In genomic region chr13:59341871-59342270, GRCm38 (mm10) we compare ENCODE assay signal across 14 mouse cellular contexts.
A peak's percentile ranks its signal among the peaks of the same experiment; 100 is the strongest.
DNase-seq lines count a peak whose midpoint lies in the region; ATAC-seq and TF ChIP-seq lines count a peak whose summit lies in the region.
"Had no signal": no experiment of that assay in that cellular context is flagged by ENCODE, and none has a peak within 500 bp of the region (broad histone marks: within the 10 kb centered on the region; RNA-seq: fewer than 3 reads in every experiment).

No protein-coding gene starts in this region.

- no peaks in the 10 kb centered on the region for H3K27me3 ChIP-seq in embryonic facial prominence, embryonic 14.5 days (replicated peaks; ENCODE audit: control insufficient read depth, insufficient read depth, low read length)
- H3K27me3 ChIP-seq in embryonic facial prominence, embryonic 10.5 days (replicated peaks; ENCODE audit: low read depth, poor library complexity, severe bottlenecking): no peaks in the 10 kb centered on the region
- no peaks in the 10 kb centered on the region; the same call in 1 of the 2 replicates for H3K27me3 ChIP-seq in lung, postnatal 0 days (replicated peaks; ENCODE audit: insufficient read depth, low read length)
- no peaks in the 10 kb centered on the region for H3K27me3 ChIP-seq in thymus, adult 2 months (ENCODE audit: control insufficient read depth, insufficient read depth, low read length)
- H3K27me3 ChIP-seq: hindbrain, embryonic 13.5 days; liver, embryonic 13.5 days; megakaryocyte, embryonic 14.5 days had no signal

- H3K4me1 ChIP-seq in embryonic facial prominence, embryonic 14.5 days (ENCODE audit: control insufficient read depth, insufficient read depth, low read length): no peaks in the 10 kb centered on the region
- 0 out of 2 replicates have a peak, but pooled peaks cover under 1% of the 10 kb centered on the region for H3K4me1 ChIP-seq in embryonic facial prominence, embryonic 10.5 days
- H3K4me1 ChIP-seq in lung, postnatal 0 days (ENCODE audit: insufficient read depth, low read depth, low read length): no peaks in the 10 kb centered on the region
- H3K4me1 ChIP-seq in thymus, adult 2 months (replicated peaks; ENCODE audit: control insufficient read depth, insufficient read depth, low read length): no peaks in the 10 kb centered on the region
- H3K4me1 ChIP-seq: hindbrain, embryonic 13.5 days; liver, embryonic 13.5 days; megakaryocyte, embryonic 14.5 days had no signal

- 70% methylated on average over 13 of the region's 13 CpGs for WGBS in embryonic facial prominence, embryonic 14.5 days
- 88% methylated on average over 13 of the region's 13 CpGs for WGBS in embryonic facial prominence, embryonic 10.5 days
- WGBS in lung, postnatal 0 days: 74% methylated on average over 13 of the region's 13 CpGs
- 93% methylated on average over 13 of the region's 13 CpGs for WGBS in thymus, adult 2 months

- TF ChIP-seq EP300 in lung, postnatal 0 days (IDR thresholded peaks at IDR 0.05): no peak

- no peaks in the 10 kb centered on the region for H3K9me3 ChIP-seq in embryonic facial prominence, embryonic 14.5 days (ENCODE audit: control insufficient read depth, low read length)
- H3K9me3 ChIP-seq in embryonic facial prominence, embryonic 10.5 days: no peaks in the 10 kb centered on the region
- no peaks in the 10 kb centered on the region for H3K9me3 ChIP-seq in lung, postnatal 0 days (ENCODE audit: low read length)
- H3K9me3 ChIP-seq: hindbrain, embryonic 13.5 days; liver, embryonic 13.5 days had no signal

- H3K4me2 ChIP-seq in embryonic facial prominence, embryonic 14.5 days (ENCODE audit: low read depth, low read length): no peak overlapping the region
- no peak overlapping the region for H3K4me2 ChIP-seq in lung, postnatal 0 days (replicated peaks; ENCODE audit: low read depth, low read length)
- H3K4me2 ChIP-seq: hindbrain, embryonic 13.5 days; liver, embryonic 13.5 days had no signal

- H3K36me3 ChIP-seq in embryonic facial prominence, embryonic 14.5 days (ENCODE audit: control insufficient read depth, insufficient read depth, low read length): no peaks in the 10 kb centered on the region
- H3K36me3 ChIP-seq in embryonic facial prominence, embryonic 10.5 days (replicated peaks): no peaks in the 10 kb centered on the region
- H3K36me3 ChIP-seq in lung, postnatal 0 days (ENCODE audit: insufficient read depth, low read length): no peaks in the 10 kb centered on the region
- no peaks in the 10 kb centered on the region for H3K36me3 ChIP-seq in thymus, adult 2 months (ENCODE audit: control insufficient read depth, insufficient read depth, low read length)
- H3K36me3 ChIP-seq: hindbrain, embryonic 13.5 days; liver, embryonic 13.5 days had no signal

- TF ChIP-seq CTCF in lung, postnatal 0 days (IDR thresholded peaks at IDR 0.05): no peak
- TF ChIP-seq CTCF in thymus, adult 2 months (IDR thresholded peaks at IDR 0.05; ENCODE audit: borderline replicate concordance, control insufficient read depth, extremely low read depth, insufficient read depth, low read length, poor library complexity): no peak

- ATAC-seq in embryonic facial prominence, embryonic 14.5 days (ENCODE audit: low read depth): peak; percentile 55; the same call in 1 of the 2 replicates
- ATAC-seq in lung, postnatal 0 days: no peak

- no peak overlapping the region for H3K9ac ChIP-seq in embryonic facial prominence, embryonic 14.5 days (ENCODE audit: low read depth, low read length)
- no peak overlapping the region for H3K9ac ChIP-seq in lung, postnatal 0 days (replicated peaks; ENCODE audit: low read depth)
- H3K9ac ChIP-seq: hindbrain, embryonic 13.5 days; liver, embryonic 13.5 days had no signal

- TF ChIP-seq POLR2A in thymus, adult 2 months (IDR thresholded peaks at IDR 0.05; ENCODE audit: control insufficient read depth, extremely low read depth, insufficient read depth, low read length, poor library complexity): no peak

- no peak overlapping the region for H3K27ac ChIP-seq in embryonic facial prominence, embryonic 14.5 days (replicated peaks; ENCODE audit: low read depth, low read length)
- H3K27ac ChIP-seq in embryonic facial prominence, embryonic 10.5 days (replicated peaks): no peak overlapping the region
- no peak overlapping the region for H3K27ac ChIP-seq in lung, postnatal 0 days (ENCODE audit: low read length)
- H3K27ac ChIP-seq in thymus, adult 2 months (ENCODE audit: control insufficient read depth, insufficient read depth, low read length): no peak overlapping the region
- H3K27ac ChIP-seq: hindbrain, embryonic 13.5 days; kidney, postnatal 0 days; liver, embryonic 13.5 days had no signal

- no peak overlapping the region for H3K4me3 ChIP-seq in embryonic facial prominence, embryonic 14.5 days (ENCODE audit: low read depth, low read length)
- H3K4me3 ChIP-seq in embryonic facial prominence, embryonic 10.5 days: no peak overlapping the region
- H3K4me3 ChIP-seq in lung, postnatal 0 days (ENCODE audit: low read depth, low read length): no peak overlapping the region
- no peak overlapping the region for H3K4me3 ChIP-seq in thymus, adult 2 months (ENCODE audit: control insufficient read depth, insufficient read depth, low read length)
- H3K4me3 ChIP-seq: erythroblast, embryonic 14.5 days; hindbrain, embryonic 13.5 days; liver, embryonic 13.5 days; megakaryocyte, embryonic 14.5 days had no signal

- peak; percentile 59 for DNase-seq in embryonic facial prominence, embryonic 14.5 days (ENCODE audit: low spot score)
- DNase-seq in embryonic facial prominence, embryonic 10.5 days (ENCODE audit: low spot score): no peak
- peak; percentile 0 for DNase-seq in lung, postnatal 25 days (ENCODE audit: low spot score)
- no peak for DNase-seq in lung, postnatal 0 days (ENCODE audit: low spot score)
- peak; percentile 55 to 71 for DNase-seq in gastrocnemius, postnatal 4 days (ENCODE audit: low spot score in 2 of 2)
- peak; percentile 90 for DNase-seq in skeletal muscle tissue, adult 2 months (ENCODE audit: low read depth, low spot score)
- no peak for DNase-seq in thymus, adult 2 months
- no peak for DNase-seq in right cerebral cortex, postnatal 36 days (ENCODE audit: low spot score in 2 of 2)
- DNase-seq: cerebellum, postnatal 36 days; liver, embryonic 13.5 days had no signal

Comparison
In these comparisons a context has a peak if more than half of its experiments do, and no peak if none do; other contexts are left out.
1. DNase-seq: peak in embryonic facial prominence, embryonic 14.5 days (single experiment), lung, postnatal 25 days (single experiment), gastrocnemius, postnatal 4 days (2 of 2) and skeletal muscle tissue, adult 2 months (single experiment); none in embryonic facial prominence, embryonic 10.5 days (single experiment), lung, postnatal 0 days (single experiment), thymus, adult 2 months (single experiment) and right cerebral cortex, postnatal 36 days (0 of 2).